Mouse (Mus musculus) left cerebral cortex, adult 9 months (tissue): ENCODE measurements around the gene Mta2.
"Not testable (repeated sequence)": the region's sequence is repeated elsewhere in the genome, so short reads cannot be mapped to it uniquely, and the experiment has no call there.

Source experiments
- DNase-seq, 2 experiments: peaks; one replicate each; pipeline ENCODE4 v3.0.0; 2022; ENCODE audit warnings: low spot score in 2 of 2

Mta2 gene

GRCm38 (mm10) chr19:8941515-8942217 lies at the start of gene Mta2:
Gene Mta2, plus strand, starts transcription at chr19:8941875.
- peak; percentile 79 to 92 for DNase-seq

GRCm38 (mm10) chr19:8892829-8893766 lies 48.6 kb upstream of the Mta2 start, which contains the start of gene Ints5:
Gene Ints5, plus strand, starts transcription at chr19:8893005.
- DNase-seq: peak in 1 of 2 experiments; percentile 80

GRCm38 (mm10) chr19:8895397-8895960 lies 46.2 kb upstream of the Mta2 start:
- DNase-seq: no peak

GRCm38 (mm10) chr19:8896231-8896630 lies 45.4 kb upstream of the Mta2 start:
- DNase-seq: not testable (repeated sequence)

- not testable (repeated sequence) for DNase-seq
Measured at GRCm38 (mm10) chr19:8897211-8897864, 44.3 kb upstream of the Mta2 start.

GRCm38 (mm10) chr19:8897865-8898495 lies 43.7 kb upstream of the Mta2 start, which contains the start of gene Ganab:
Gene Ganab, plus strand, starts transcription at chr19:8898071.
- DNase-seq: peak; percentile 90 to 96

- no peak for DNase-seq
Measured at GRCm38 (mm10) chr19:8898576-8898975, 43.1 kb upstream of the Mta2 start.

- no peak for DNase-seq
Measured at GRCm38 (mm10) chr19:8899079-8899478, 42.6 kb upstream of the Mta2 start.

- no peak for DNase-seq
Measured at GRCm38 (mm10) chr19:8903412-8903811, 38.3 kb upstream of the Mta2 start.

GRCm38 (mm10) chr19:8908531-8908930 lies 33.1 kb upstream of the Mta2 start:
- DNase-seq: no peak

GRCm38 (mm10) chr19:8911810-8912209 lies 29.9 kb upstream of the Mta2 start:
- DNase-seq: peak in 1 of 2 experiments; percentile 59

GRCm38 (mm10) chr19:8914212-8914611 lies 27.5 kb upstream of the Mta2 start:
- DNase-seq: peak in 1 of 2 experiments; percentile 51

GRCm38 (mm10) chr19:8919000-8919399 lies 22.7 kb upstream of the Mta2 start:
- no peak for DNase-seq

- no peak for DNase-seq
Measured at GRCm38 (mm10) chr19:8919684-8920072, 22.0 kb upstream of the Mta2 start.

- DNase-seq: peak; percentile 85 to 95
Measured at GRCm38 (mm10) chr19:8920073-8920736, 21.5 kb upstream of the Mta2 start, which contains the start of gene B3gat3. Gene B3gat3, plus strand, starts transcription at chr19:8920374.

- no peak for DNase-seq
Measured at GRCm38 (mm10) chr19:8920836-8921291, 20.8 kb upstream of the Mta2 start.

GRCm38 (mm10) chr19:8921741-8922140 lies 19.9 kb upstream of the Mta2 start:
- DNase-seq: no peak

GRCm38 (mm10) chr19:8926766-8927165 lies 14.9 kb upstream of the Mta2 start:
- no peak for DNase-seq

GRCm38 (mm10) chr19:8927891-8928525 lies 13.7 kb upstream of the Mta2 start:
- DNase-seq: no peak

- DNase-seq: no peak
Measured at GRCm38 (mm10) chr19:8928689-8929223, 12.9 kb upstream of the Mta2 start.
